Mouse (Mus musculus): Measurements from ENCODE around the gene Stt3a. TPM values are rescaled to one million over a fixed set of nuclear protein-coding genes. Genes with fewer than 3 reads are reported as not detected.
A peak's percentile ranks its signal among the peaks of the same experiment; 100 is the strongest.

Gene Stt3a
- polyA plus RNA-seq (2016; fragmentation: Nextera tagmentation; extraction: Ambion mirVana): 173 and 214 TPM in 2 replicates

DNA sequence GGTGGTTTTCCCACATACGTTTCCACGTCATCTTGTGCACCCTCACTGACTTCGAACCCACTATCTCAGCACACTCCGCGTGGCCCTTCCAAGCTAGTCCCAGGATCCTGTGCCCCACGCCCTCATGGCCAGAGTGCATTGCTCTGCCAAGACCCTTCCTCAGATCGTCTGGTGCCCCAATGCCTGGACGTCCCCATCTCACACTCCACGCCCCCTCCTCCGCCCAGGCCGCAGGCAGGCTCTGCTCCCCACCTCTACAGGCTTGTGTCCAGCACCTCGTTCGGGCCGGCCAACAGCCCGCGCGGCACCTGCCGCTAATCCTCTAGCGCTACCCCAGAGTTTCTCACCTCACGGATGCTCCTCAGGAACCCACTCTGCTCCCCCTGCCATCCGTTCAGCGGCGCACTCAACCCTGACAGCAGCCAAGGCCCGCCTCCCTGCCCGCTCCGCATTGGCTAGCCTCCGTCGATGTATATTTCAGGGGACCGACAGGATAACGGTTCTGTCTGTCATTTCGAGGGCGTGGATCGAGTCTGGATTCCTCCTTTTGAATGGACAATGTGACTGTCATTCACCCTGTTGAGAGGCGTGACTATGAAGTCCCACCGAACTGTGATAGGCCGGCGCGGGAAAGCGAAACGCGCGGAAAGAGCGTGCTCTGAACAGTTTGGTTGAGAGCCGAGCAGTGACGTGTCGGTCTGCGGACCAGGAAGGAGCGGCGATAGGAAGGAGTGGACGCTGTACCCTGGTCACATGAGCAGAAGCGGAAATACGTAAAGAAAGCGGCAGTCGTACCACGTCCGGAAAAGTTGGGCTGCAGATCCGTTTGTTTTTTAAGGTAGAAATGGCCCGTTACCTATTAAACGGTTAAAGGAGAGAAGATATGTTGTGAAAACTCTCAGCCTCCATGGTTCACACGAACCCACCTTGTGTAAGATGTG lies at the start of gene Stt3a:
Gene Stt3a (minus strand): TSS at position 477 of the 941 bp plus-strand sequence.
- under 1% methylated on average over 60 of the region's 60 CpGs for WGBS
- Histone ChIP-seq H3K27ac (peak within 1 kb of the TSS; percentile 94), H3K9me3 (no peaks in the 10 kb centered on the region), H3K4me3 (peak within 1 kb of the TSS; percentile 95), H3K4me1 (peaks cover 12% of the 10 kb centered on the region), H3K27me3 (ENCODE audit: insufficient read depth, poor library complexity, severe bottlenecking) (no peaks in the 10 kb centered on the region), H3K36me3 (peaks cover 25% of the 10 kb centered on the region)
- DNase-seq (ENCODE audit: low spot score): peak; percentile 100

DNA sequence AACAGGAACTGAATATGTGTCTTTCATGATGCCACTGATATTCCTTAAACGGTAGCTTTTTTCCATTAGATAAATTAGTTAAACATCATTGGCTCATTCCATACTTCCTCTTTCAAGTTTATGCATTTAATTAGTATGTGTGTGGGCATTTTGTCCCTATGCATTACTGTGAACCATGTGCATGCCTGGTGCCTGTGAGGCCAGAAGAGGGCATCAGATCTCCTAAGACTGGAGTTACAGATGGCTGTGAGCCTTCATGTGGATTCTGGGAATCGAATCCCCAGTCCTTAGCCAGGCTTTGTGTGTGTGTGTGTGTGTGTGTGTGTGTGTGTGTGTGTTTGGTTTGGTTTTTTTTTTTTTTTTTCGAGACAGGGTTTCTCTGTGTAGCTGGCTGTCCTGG lies 47.0 kb upstream of the Stt3a start:
- 74% methylated on average over 3 of the region's 3 CpGs for WGBS

DNA sequence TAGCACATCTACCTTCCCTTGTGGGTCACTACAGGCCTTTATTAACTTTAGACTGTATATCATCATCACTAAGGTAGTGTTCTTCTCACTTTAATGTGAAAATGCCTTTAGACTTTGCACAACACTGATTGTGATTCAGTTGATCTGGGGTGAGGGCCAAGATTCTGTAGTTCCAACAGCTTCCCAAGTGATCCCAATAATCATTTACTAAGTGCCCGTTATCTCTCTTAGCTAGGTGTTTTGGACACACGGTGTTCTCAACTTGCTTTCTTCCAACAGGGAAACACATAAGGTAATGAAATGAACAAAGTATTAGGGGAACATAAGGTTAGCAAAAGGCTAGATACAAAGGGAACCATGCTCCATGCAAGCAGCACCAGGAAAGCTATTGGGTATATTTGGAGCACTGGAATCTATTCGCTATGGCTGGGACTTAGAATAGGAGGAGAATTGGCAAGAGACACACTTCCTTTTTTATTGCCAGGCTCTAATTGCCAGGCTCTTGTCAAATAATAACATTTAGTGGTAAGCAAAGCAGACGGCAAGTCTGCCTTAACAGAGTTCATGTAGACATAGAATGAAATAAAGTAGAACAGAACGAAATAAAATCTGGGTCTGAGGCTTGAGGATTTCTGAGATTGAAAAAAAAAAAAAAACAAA lies 40.8 kb upstream of the Stt3a start:
- Histone ChIP-seq H3K4me1 (no peaks in the 10 kb centered on the region), H3K27me3 (ENCODE audit: insufficient read depth, poor library complexity, severe bottlenecking) (no peaks in the 10 kb centered on the region), H3K36me3 (no peaks in the 10 kb centered on the region), H3K4me3 (no peak overlapping the region), H3K27ac (no peak overlapping the region), H3K9me3 (no peaks in the 10 kb centered on the region)
- DNase-seq (ENCODE audit: low spot score): no peak
- 80% methylated on average over 5 of the region's 5 CpGs for WGBS

More for the DNA sequence above, 47.0 kb upstream of the Stt3a start:
- H3K27me3 ChIP-seq (ENCODE audit: insufficient read depth, poor library complexity, severe bottlenecking): no peaks in the 10 kb centered on the region
- no peak for DNase-seq (ENCODE audit: low spot score)
- H3K4me1 ChIP-seq: no peaks in the 10 kb centered on the region
- H3K27ac ChIP-seq: no peak overlapping the region
- no peaks in the 10 kb centered on the region for H3K36me3 ChIP-seq
- no peaks in the 10 kb centered on the region for H3K9me3 ChIP-seq
- H3K4me3 ChIP-seq: no peak overlapping the region

DNA sequence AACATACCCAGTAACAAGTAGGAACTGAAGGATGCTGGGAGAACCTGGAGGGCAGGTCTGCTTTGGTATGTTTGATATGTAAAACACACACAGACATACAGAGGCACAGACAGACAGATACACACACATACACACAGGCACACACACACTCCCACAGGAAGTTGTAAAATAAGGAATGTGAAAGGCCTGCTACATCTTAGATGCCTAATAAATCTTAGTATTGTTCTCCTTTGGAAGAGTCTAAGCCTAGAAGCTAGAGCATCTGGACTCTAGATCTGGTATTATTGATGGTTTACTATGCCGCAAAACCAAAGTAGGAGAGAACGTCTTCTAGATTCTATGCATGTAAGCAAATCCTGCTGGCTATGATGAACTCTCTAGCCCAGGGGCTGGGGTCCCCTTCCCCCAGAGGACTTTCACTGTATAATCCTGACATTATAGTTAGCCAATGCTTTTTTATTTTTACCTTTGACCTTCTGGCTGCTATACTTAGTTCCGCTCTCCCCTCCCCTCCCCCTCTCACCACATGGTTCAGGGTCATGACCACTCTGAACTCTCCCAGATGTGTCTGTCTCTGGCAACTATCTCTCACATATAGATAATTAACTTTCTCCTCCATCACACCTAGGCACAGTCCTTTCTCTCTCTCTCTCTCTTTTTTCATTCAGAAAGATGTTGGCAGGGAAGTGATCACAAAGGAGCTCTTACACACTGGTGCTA lies 37.9 kb upstream of the Stt3a start:
- H3K4me3 ChIP-seq: no peak overlapping the region
- H3K27me3 ChIP-seq (ENCODE audit: insufficient read depth, poor library complexity, severe bottlenecking): no peaks in the 10 kb centered on the region
- H3K4me1 ChIP-seq: no peaks in the 10 kb centered on the region
- H3K36me3 ChIP-seq: no peaks in the 10 kb centered on the region
- 85% methylated on average over 3 of the region's 3 CpGs for whole genome bisulfite sequencing
- no peak overlapping the region for H3K27ac ChIP-seq
- H3K9me3 ChIP-seq: no peaks in the 10 kb centered on the region
- no peak for DNase-seq (ENCODE audit: low spot score)

DNA sequence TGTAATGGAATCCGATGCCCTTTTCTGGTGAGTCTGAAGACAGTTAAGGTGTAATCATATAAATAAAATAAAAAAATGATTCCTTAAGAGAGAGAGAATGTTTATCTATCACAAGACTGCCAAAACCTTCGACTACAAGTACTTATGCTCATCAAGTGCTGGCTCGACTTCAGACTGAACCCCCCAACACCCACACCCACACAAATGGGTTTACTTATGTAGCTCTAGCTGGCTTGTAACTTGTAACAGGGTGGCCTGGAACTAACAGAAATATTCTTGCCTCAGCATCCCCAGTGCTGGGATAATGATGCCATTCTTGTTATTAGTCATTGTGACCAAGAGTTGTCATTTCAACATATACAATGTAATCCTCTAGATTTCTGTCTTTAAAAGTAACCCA lies 36.4 kb upstream of the Stt3a start:
- H3K9me3 ChIP-seq: no peaks in the 10 kb centered on the region
- no peak overlapping the region for H3K4me3 ChIP-seq
- WGBS: 81% methylated on average over 3 of the region's 3 CpGs
- no peaks in the 10 kb centered on the region for H3K27me3 ChIP-seq (ENCODE audit: insufficient read depth, poor library complexity, severe bottlenecking)
- no peak overlapping the region for H3K27ac ChIP-seq
- no peak for DNase-seq (ENCODE audit: low spot score)
- H3K4me1 ChIP-seq: no peaks in the 10 kb centered on the region
- no peaks in the 10 kb centered on the region for H3K36me3 ChIP-seq

DNA sequence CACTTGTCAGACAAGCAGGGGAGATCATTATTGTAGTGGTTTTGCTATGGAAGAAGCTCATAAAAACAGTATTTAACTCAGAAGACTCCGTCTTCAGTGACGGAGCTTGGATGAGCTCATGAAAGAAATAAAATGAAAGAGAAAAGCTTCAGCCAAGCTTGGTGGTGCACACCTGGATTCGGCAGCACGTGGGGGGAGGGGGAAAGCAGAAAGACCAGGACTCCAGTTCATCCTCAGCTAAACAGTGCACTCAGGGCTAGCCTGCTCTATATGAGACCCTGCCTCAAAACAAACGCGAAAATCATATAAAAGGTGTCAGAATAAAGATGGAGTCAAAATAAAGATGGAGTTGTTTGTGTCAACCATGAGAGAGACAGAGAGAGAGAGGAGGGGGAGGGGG lies 35.9 kb upstream of the Stt3a start:
- 75% methylated on average over 6 of the region's 6 CpGs for WGBS
- Histone ChIP-seq H3K4me1 (no peaks in the 10 kb centered on the region), H3K27me3 (ENCODE audit: insufficient read depth, poor library complexity, severe bottlenecking) (no peaks in the 10 kb centered on the region), H3K36me3 (no peaks in the 10 kb centered on the region), H3K4me3 (no peak overlapping the region), H3K9me3 (no peaks in the 10 kb centered on the region), H3K27ac (no peak overlapping the region)
- DNase-seq (ENCODE audit: low spot score): no peak

DNA sequence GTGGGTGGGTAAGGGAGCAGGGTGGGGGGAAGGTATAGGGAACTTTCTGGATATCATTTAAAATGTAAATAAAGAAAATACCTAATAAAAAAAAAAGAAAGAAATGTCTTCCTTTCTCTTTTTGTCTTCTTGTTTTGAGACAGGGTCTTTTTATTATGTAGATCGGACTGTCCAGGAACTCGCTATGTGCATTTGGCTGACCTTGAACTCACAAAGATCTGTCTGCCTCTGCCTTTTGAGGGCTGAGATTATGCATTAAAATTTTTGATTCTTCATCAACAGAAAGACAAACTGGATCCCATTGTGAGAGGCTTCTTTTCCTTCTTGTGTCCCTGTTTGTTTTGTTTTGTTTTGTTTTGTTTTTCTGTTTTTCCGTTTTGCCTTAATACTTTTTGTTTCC lies 35.5 kb upstream of the Stt3a start:
- no peaks in the 10 kb centered on the region for H3K27me3 ChIP-seq (ENCODE audit: insufficient read depth, poor library complexity, severe bottlenecking)

DNA sequence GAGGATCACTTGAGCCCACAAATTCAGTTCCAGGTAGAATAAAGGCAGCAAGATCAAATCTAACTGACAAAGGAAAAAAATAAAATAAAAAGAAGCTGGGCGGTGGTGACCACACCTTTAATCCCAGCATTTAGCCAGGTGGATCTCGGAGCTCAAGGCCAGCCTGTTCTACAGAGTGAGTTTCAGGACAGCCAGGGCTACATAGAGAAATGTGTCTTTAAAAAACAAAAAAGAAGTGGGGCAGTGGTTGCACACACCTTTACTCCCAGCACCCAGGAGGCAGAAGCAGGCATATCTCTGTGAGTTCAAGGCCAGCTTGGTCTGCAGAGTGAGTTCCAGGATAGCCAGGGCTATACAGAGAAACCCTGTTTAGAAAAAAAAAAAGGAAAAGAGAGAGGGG lies 34.5 kb upstream of the Stt3a start:
- H3K4me3 ChIP-seq: no peak overlapping the region
- DNase-seq (ENCODE audit: low spot score): no peak
- H3K27me3 ChIP-seq (ENCODE audit: insufficient read depth, poor library complexity, severe bottlenecking): no peaks in the 10 kb centered on the region
- H3K27ac ChIP-seq: no peak overlapping the region
- H3K36me3 ChIP-seq: no peaks in the 10 kb centered on the region
- no peaks in the 10 kb centered on the region; the same call in 1 of the 2 replicates for H3K4me1 ChIP-seq
- no peaks in the 10 kb centered on the region for H3K9me3 ChIP-seq
- WGBS: 81% methylated on average over 2 of the region's 2 CpGs

More for the DNA sequence above, 35.5 kb upstream of the Stt3a start:
- Histone ChIP-seq H3K36me3 (no peaks in the 10 kb centered on the region), H3K4me1 (no peaks in the 10 kb centered on the region), H3K27ac (no peak overlapping the region), H3K4me3 (no peak overlapping the region), H3K9me3 (no peaks in the 10 kb centered on the region)
- DNase-seq (ENCODE audit: low spot score): no peak
- WGBS: 87% methylated on average over 3 of the region's 3 CpGs

DNA sequence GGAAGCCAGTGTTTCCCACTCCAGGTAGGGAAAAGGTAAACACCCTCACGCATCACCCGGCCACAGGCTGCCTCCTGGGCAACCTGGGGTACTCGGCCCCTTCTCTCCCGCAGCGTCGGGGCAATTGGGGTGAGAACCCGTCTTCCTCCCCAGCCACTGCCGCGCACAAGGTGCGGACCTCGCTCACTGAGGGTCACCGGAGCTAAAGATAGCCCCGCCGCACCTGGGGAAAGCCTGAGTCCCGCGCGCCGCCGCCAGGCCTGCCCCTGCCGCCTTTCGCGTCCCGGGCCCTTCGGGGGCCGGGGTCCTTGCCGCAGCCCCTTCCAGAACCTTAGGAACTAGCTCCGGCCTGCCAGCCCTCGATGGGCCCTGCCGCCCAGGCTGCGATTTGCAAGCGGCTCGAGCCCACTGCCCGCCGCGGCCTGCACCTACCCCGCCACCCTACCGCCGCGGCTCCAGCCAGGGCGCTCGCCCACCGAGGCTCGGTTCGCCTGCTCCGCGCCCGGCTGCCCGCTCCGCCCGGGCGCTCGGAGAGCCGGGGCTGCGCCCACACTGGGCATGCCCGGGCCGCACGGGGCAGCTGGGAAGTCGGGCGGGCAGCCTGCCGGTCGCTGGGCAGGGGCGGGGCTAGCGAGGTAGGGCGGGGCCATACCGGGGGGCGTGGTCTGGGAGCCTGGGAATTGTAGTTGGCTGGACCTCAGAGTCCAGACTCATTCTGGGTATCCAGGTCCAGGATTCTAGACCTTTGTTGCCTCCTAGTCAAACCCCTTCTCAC lies 29.5 kb upstream of the Stt3a start, which contains the start of gene Ei24:
Gene Ei24 (minus strand): TSS at position 613 of the 775 bp plus-strand sequence.
- peak within 1 kb of the TSS; percentile 95 for H3K4me3 ChIP-seq
- H3K27ac ChIP-seq: peak within 1 kb of the TSS; percentile 97
- peak; percentile 94 for DNase-seq (ENCODE audit: low spot score)
- peaks cover 11% of the 10 kb centered on the region for H3K4me1 ChIP-seq
- under 1% methylated on average over 66 of the region's 66 CpGs for WGBS
- H3K36me3 ChIP-seq: peaks cover 7% of the 10 kb centered on the region
- no peaks in the 10 kb centered on the region for H3K9me3 ChIP-seq
- no peaks in the 10 kb centered on the region for H3K27me3 ChIP-seq (ENCODE audit: insufficient read depth, poor library complexity, severe bottlenecking)

DNA sequence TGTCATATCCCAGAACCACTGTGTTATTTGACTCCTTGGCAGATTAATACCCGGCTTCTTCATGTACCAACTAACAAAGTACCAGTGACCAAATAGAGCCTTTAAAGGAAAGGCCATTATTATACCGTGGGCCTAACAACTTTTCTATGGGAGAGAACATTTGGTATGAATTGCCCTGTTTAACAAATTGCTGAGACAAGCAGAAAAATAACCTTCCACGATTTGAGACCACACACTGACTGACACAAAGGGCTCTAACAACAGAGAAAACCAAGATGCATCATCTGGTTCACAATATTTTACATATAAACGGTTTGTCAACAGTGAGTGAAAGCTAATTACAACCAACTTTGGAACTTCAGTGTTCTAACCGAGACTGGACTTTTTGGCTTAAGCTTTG lies 28.7 kb upstream of the Stt3a start:
- Histone ChIP-seq H3K36me3 (peaks cover 14% of the 10 kb centered on the region), H3K4me3 (peak overlapping the region; percentile 95), H3K27me3 (ENCODE audit: insufficient read depth, poor library complexity, severe bottlenecking) (no peaks in the 10 kb centered on the region), H3K9me3 (no peaks in the 10 kb centered on the region), H3K27ac (no peak overlapping the region), H3K4me1 (peaks cover 11% of the 10 kb centered on the region)
- WGBS: 33% methylated on average over 5 of the region's 5 CpGs
- no peak for DNase-seq (ENCODE audit: low spot score)

DNA sequence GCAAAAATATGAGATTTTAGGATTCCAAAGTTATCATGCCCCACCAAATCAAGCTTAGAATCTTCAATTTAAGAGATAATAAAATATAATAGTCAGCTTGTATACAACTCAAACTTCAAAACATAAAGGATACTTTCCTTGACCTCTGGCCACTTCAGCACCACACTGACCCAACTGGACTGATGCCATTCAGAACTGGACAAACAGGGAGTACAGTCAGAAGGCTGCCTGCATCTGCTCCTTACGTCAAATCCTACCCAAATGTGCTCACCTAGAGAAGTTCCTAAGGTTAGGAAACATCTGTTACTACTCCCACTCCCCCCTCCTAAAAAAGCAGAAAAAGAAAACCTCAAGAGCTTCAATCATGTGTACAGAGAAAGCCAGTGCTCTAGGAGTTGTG lies 28.1 kb upstream of the Stt3a start:
- WGBS: 89% methylated on average over 1 of the region's 1 CpGs
- H3K27me3 ChIP-seq (ENCODE audit: insufficient read depth, poor library complexity, severe bottlenecking): no peaks in the 10 kb centered on the region
- peaks cover 11% of the 10 kb centered on the region for H3K4me1 ChIP-seq
- DNase-seq (ENCODE audit: low spot score): no peak
- no peak overlapping the region for H3K4me3 ChIP-seq
- no peaks in the 10 kb centered on the region for H3K9me3 ChIP-seq
- peaks cover 20% of the 10 kb centered on the region for H3K36me3 ChIP-seq
- H3K27ac ChIP-seq: no peak overlapping the region

DNA sequence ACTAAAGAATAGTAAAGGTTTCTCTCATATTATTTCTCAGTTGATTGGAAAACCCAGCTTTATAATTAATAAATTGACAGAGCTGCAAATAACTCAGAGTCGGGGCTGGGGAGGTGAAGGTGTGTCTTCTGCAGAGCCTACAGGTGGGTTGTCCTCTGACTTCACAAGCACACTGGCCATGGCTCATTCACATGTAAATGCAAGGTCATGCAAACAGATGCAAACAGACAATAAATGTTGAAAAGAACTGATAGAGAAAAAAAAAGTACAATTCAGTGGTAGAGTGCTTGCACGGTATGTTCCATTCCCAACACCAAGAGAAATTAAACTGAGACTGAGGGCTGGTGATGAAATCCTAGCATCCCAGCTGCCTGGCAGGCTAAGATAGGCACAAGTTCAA lies 27.0 kb upstream of the Stt3a start:
- no peak for DNase-seq (ENCODE audit: low spot score)
- no peaks in the 10 kb centered on the region for H3K9me3 ChIP-seq
- WGBS: 88% methylated on average over 2 of the region's 2 CpGs
- H3K27ac ChIP-seq: no peak overlapping the region
- peaks cover 30% of the 10 kb centered on the region for H3K36me3 ChIP-seq
- H3K4me3 ChIP-seq: no peak overlapping the region
- H3K4me1 ChIP-seq: peaks cover 11% of the 10 kb centered on the region
- no peaks in the 10 kb centered on the region for H3K27me3 ChIP-seq (ENCODE audit: insufficient read depth, poor library complexity, severe bottlenecking)
